Mouse (Mus musculus) cerebellum, adult 9-10 months (tissue): ENCODE data around the gene 2010111I01Rik.
"Not testable (repeated sequence)": the region's sequence is repeated elsewhere in the genome, so short reads cannot be mapped to it uniquely, and the experiment has no call there.

ENCODE experiments used
- DNase-seq: peaks from one replicate; pipeline ENCODE4 v3.0.0; 2022

The 2010111I01Rik gene

GRCm38 (mm10) chr13:62964640-62965311 is at the start of gene 2010111I01Rik:
Gene 2010111I01Rik, plus strand, starts transcription at chr13:62964893.
- DNase-seq: peak; percentile 95

DNA sequence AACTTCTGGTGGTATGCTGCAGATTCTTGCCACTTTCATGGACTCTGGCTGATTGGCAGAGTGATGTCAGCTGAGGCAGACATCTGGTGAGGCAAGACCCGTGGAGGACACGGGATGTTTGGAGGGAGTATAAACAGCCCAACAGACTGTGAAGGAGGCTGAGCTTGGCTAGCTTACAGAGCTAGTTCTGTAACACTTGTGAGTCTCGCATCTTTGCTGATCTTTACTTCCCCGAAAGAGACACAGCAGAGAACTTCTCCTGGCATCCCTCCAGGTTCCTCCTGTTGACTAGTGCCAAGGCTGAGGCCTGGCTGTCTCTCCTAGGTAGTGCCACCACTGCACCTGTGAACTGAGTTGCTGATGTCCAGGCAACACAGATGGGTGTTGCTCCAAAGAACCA is 48.0 kb upstream of the 2010111I01Rik start:
- no peak for DNase-seq

- no peak for DNase-seq
These were observed 47.1 kb upstream of the 2010111I01Rik start for GRCm38 (mm10) chr13:62917416-62918110.

GRCm38 (mm10) chr13:62919647-62920341 is 44.9 kb upstream of the 2010111I01Rik start:
- peak; percentile 62 for DNase-seq

DNA sequence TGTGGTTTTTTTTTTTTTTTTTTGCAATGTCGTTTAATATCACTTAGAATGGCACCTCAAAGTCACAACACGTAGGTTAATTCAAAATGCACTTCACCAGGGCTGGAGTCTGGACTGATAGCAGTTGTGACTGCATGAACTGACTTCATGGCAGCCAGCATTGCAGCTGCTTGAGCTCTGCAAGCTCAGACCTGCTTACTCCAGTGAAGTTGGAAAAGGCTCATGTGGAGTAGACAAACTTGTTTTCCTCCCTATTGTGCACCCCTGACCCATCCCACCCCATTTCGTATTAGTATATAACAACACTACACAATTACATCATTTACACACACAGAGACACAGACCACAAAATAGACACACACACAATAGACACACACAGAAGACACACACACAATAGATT is 42.0 kb upstream of the 2010111I01Rik start:
- DNase-seq: no peak

- DNase-seq: no peak
These were observed 41.5 kb upstream of the 2010111I01Rik start for GRCm38 (mm10) chr13:62923182-62923581.

DNA sequence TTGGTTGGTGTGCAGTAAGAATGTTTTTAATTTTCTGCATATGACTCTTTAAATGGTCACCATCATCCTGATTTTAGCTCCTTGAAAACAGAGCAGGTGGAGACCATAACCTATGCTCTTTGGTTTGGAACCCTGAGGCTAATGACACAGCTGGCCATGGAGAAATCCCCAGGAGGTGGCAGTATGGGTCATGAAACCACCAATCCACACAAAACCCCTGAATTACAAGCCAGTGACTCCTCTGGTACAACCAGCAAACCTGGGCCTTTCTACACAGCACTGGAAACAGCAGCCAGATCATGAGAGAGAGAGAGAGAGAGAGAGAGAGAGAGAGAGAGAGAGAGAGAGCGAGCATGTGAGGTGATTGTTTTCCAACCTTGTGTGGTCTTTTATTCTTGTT is 38.2 kb upstream of the 2010111I01Rik start:
- DNase-seq: peak; percentile 30

DNA sequence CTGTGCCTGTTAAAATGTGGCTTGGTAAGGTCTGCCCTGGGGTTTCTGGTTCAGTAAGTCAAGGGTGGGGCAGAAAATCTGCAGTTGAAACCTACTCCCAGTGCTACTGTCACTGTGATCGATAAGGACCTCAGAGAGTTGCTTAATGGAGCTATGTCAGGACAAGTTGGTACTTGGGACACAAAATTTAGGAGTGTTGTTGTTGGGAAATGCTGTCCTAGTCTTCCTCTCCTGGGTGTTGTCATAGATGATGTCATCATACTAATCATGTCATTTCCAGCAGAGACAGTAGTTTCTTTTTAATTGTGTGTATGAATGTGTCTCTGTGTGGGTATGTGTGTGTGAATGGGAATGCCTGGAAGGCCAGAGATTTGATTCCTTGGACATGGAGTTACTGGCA is 37.2 kb upstream of the 2010111I01Rik start:
- no peak for DNase-seq

DNA sequence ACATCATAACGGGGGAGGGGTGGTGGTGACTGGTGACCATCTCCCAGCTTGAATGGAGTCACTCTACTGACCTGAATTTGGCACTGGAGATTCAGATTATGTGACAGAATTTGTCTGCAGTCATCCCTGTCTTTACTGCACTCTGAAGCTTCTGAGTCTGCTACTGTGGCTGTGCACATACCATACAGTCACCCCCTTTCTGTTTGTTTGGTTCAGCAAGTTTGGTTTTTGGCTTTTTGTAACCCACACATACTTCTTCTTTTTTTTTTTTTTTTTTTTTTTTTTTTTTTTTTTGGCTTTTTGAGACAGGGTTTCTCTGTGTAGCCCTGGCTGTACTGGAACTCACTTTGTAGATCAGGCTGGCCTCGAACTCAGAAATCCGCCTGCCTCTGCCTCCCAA is 35.5 kb upstream of the 2010111I01Rik start:
- DNase-seq: not testable (repeated sequence)

DNA sequence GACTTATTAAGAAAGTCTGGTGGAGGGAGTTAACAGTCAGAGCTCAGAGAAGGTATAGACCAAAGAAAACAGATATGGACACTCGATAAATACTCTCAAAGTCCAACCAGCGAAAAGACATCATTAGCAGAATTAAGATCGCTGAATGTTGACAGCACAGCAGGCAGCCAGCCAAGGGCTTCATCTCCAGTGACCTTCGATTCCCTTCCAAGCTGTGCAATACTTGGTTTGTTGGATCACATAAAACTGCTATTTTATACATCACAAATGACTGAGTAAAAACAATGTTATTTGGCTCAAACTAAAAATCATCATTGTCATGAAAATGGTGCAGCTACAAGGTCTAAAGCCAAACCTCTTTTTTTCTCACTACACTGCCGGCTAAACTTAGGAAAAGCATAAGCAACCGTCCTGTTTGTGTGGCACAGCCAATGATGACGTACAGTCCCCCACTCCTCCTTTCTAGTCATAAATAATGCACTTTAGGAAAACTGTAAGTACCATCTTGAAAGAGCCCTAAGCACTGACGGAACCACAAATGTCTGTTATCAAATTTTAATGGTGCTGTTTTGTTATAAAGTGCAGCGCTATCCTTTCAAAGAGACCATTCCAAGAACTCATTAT is 34.8 kb upstream of the 2010111I01Rik start:
- DNase-seq: no peak

DNA sequence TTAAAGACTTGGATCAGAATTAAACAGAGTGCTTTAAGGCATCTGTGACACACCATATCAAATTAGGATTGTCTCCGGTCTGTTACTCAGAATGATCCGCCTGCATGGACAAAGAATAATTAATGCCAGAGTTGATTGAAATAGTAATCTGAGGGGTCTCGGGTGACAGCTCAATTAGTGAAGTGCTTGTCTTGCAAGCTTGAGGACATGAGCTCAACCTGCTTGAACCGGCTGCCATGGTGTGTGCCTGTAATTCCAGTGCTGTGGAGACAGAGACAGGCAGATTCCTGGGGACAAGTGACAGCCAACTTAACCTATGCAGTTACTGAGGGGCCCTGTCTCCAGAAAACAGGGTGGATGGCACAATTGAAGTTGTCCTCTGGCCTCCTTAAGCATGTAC is 32.2 kb upstream of the 2010111I01Rik start:
- DNase-seq: no peak

GRCm38 (mm10) chr13:62939371-62939770 is 25.3 kb upstream of the 2010111I01Rik start:
- no peak for DNase-seq

GRCm38 (mm10) chr13:62939797-62940196 is 24.9 kb upstream of the 2010111I01Rik start:
- DNase-seq: no peak

DNA sequence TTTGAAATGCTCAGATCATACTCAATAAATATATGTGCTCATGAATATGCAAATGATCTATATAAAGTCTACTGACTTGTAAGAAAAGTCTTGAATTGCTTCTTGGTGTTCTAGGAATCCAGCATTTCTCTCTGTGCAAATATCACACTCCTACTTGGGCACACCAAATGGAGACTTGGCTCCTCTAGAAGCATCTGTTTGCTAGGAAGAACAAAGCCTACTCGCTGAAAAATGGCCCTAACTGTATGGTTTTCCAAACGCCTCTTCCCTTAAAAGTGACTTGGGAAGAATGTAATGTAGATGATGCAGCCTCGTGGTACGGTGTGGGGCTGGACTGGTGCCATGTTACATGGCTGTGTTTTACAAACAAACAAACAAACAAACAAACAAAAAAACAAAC is 24.0 kb upstream of the 2010111I01Rik start:
- no peak for DNase-seq

- DNase-seq: no peak
These were observed 23.2 kb upstream of the 2010111I01Rik start for GRCm38 (mm10) chr13:62941341-62942005.

DNA sequence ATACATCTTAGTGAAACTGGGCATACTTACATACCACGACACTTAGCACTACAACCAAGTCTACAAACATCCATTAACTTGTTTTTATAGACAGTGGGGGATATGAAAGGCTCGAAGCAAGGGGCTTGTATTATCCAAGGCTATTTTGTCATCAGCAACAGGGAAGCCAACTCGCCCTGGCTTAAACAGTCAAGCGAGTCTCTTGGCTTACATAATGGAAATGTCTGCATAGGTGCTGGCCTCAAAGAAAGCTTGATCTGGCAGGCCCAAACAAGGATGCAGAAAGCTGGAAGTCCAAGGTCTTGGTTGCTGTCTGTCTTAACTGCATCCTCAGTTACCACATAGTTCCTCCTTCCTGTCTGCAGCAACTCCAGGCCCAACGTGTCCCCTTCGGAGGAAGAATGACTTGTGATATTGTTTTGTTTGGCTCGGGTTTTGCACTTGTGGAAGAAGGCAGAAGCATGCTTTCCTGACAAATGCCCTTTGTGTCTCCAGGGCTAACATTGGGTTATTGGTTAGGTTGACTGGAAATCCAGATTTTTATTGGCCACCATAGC is 21.3 kb upstream of the 2010111I01Rik start:
- no peak for DNase-seq

DNA sequence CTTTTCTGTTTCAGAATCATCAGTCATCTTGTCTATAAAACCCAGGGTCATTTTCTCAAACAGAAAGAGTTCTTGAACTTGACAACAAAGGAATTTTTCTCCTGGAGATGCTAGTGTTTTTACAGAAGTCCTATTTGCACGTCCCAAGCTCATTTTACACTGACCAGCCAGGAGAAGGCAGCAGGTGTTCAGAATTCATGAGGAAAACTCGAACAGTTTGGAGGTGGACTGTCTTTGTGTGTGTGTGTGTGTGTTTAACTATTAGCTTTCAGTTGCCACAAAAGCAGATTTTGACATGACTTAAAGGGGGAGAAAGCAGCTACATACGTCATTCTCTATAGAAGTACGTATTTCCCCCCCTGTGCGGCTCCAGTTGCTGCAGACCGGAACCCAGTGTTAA is 20.6 kb upstream of the 2010111I01Rik start:
- DNase-seq: no peak

DNA sequence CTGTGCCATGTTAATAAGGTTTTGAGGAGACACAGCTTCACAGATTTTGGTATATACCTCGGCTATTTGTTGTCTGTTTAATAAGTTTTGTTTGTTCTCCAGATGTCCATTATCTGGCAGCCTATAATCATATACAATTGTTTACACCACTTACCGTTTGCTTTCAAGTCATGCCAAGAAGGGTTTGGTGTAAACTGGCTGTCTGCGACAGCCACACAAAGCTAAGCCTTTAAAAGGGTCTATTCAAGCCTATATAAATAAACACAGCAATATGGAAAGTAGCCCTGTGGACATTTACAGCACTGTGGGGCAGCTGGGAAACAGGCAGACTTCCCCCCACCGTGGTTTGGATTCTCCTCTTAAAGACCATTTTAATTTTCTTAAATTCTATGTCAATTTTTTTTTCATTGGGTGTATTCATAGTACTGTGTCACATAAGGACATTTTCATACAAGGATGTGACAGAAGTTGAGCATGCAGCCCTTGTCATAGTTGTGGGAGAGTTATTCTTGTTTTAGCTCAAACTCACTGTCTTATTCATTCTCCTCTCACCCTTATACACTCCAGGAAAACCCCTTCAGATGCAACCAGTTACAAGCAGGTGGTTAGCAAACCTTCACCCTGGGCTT is 15.0 kb upstream of the 2010111I01Rik start:
- DNase-seq: no peak

- no peak for DNase-seq
These were observed 13.1 kb upstream of the 2010111I01Rik start for GRCm38 (mm10) chr13:62951606-62952005.

- DNase-seq: no peak
These were observed 12.6 kb upstream of the 2010111I01Rik start for GRCm38 (mm10) chr13:62952047-62952446.

DNA sequence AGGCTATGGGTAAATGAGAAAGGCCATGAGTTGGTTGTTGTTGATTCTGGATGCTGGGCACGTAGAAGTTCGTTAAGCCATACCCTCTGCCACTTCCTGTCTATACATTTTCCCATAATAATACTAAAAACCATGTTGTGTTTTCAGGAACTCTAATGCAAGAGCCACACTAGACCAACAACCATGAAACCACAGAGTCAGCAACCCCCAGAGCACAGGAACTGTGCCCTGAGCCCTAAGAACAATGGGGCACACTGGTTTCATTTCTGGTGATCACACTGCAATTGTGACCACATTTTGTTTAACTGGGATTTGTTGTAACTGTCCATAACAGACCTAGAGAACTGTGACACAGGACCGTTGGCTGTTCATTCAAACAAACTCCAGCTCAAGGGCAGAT is 12.1 kb upstream of the 2010111I01Rik start:
- DNase-seq: no peak

DNA sequence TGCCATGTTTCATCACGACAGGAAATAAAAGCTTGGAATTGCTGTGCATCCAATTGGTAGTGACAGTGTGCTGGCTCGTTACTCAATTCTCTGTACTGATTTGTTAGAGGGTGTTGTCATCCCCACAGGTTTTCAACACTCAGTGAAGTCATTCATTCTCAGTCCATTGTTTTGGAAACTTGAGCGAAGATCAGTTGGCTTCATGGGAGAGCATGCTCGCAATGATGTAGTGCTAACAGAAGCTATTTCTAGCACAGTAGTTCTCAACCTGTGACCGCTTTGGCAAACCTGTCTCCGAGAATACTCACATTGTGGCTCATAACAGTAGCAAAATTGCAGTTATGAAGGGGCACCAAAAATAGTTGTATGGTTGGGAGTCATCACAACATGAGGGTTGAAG is 8.7 kb upstream of the 2010111I01Rik start:
- no peak for DNase-seq
